Mouse (Mus musculus): ENCODE measurements at regions not wholly inside any gene's neighbourhood (a gene's known extent, or its start where the extent isn't known, plus 50 kb on each side); places are given as distances from the start of the nearest gene placed in this dataset.

- H3K27ac ChIP-seq: no peak overlapping the region
These were observed 708.3 kb downstream of the Stpg2 start for GRCm38 (mm10) chr3:139913639-139914330.

GRCm38 (mm10) chr3:139922267-139922666 lies 716.8 kb downstream of the Stpg2 start:
- Histone ChIP-seq H3K9me3 (no peaks in the 10 kb centered on the region), H3K27me3 (ENCODE audit: insufficient read depth, poor library complexity, severe bottlenecking) (no peaks in the 10 kb centered on the region), H3K27ac (no peak overlapping the region), H3K4me3 (no peak overlapping the region), H3K4me1 (no peaks in the 10 kb centered on the region), H3K36me3 (no peaks in the 10 kb centered on the region)
- WGBS: 78% methylated on average over 3 of the region's 3 CpGs
- DNase-seq (ENCODE audit: low spot score): no peak

More at GRCm38 (mm10) chr3:139913639-139914330, 708.3 kb downstream of the Stpg2 start:
- Histone ChIP-seq H3K4me3 (no peak overlapping the region), H3K9me3 (no peaks in the 10 kb centered on the region), H3K27me3 (ENCODE audit: insufficient read depth, poor library complexity, severe bottlenecking) (no peaks in the 10 kb centered on the region), H3K4me1 (no peaks in the 10 kb centered on the region), H3K36me3 (no peaks in the 10 kb centered on the region)
- 69% methylated on average over 2 of the region's 2 CpGs for WGBS
- no peak for DNase-seq (ENCODE audit: low spot score)

GRCm38 (mm10) chr3:139933039-139933438 lies 727.5 kb downstream of the Stpg2 start:
- Histone ChIP-seq H3K4me1 (no peaks in the 10 kb centered on the region), H3K36me3 (no peaks in the 10 kb centered on the region), H3K27me3 (ENCODE audit: insufficient read depth, poor library complexity, severe bottlenecking) (no peaks in the 10 kb centered on the region), H3K9me3 (no peaks in the 10 kb centered on the region), H3K27ac (no peak overlapping the region), H3K4me3 (no peak overlapping the region)
- WGBS: 82% methylated on average over 4 of the region's 4 CpGs
- no peak for DNase-seq (ENCODE audit: low spot score)

DNA sequence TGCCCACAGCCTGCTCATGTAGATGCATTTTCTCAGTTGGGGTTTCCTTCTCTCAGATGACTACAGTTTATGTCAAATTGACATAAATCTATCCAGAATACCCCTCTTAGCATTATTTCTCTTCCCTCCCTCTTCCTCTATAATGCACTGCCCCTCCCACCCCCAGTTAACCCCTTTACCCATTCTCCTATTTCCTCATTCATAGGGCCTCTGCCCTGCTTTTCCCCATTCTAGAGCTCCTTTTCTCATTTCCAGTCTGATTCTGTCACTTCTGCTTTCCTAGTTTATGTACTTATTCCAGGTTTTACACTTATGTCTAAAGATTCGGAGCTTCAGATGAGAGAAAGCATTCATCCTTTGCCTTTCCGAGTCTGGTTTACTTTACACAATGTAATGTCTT lies 740.7 kb downstream of the Stpg2 start:
- no peak overlapping the region for H3K4me3 ChIP-seq
- no peaks in the 10 kb centered on the region for H3K36me3 ChIP-seq
- no peaks in the 10 kb centered on the region for H3K9me3 ChIP-seq
- 84% methylated on average over 2 of the region's 2 CpGs for WGBS
- H3K27ac ChIP-seq: no peak overlapping the region
- H3K27me3 ChIP-seq (ENCODE audit: insufficient read depth, poor library complexity, severe bottlenecking): no peaks in the 10 kb centered on the region
- no peaks in the 10 kb centered on the region for H3K4me1 ChIP-seq
- DNase-seq (ENCODE audit: low spot score): no peak

DNA sequence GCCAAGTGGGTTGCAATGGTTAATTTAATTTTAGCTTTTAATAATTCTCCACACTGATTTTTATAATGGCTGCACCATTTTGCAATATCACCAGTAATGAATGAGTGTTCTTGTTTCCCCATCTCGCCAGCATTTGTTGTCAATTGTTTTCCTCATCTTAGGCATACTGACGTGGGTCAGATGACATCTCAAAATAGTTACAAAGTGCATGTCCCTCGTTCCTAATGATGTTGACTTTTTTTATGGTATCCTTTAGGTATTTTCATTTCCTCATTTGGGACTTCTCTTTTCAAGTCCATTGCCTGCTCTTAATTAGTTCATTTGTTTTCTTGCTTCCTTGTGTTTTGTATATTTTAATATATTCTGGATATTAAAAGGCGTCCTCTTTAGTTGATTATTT lies 741.8 kb downstream of the Stpg2 start:
- Histone ChIP-seq H3K9me3 (no peaks in the 10 kb centered on the region), H3K4me3 (no peak overlapping the region), H3K4me1 (no peaks in the 10 kb centered on the region), H3K27ac (no peak overlapping the region), H3K27me3 (ENCODE audit: insufficient read depth, poor library complexity, severe bottlenecking) (no peaks in the 10 kb centered on the region), H3K36me3 (no peaks in the 10 kb centered on the region)
- DNase-seq (ENCODE audit: low spot score): no peak
- 75% methylated on average over 4 of the region's 4 CpGs for WGBS

- DNase-seq (ENCODE audit: low spot score): no peak
- H3K9me3 ChIP-seq: no peaks in the 10 kb centered on the region
- WGBS: 61% methylated on average over 4 of the region's 4 CpGs
These were observed 743.6 kb downstream of the Stpg2 start for GRCm38 (mm10) chr3:139949096-139949495.

DNA sequence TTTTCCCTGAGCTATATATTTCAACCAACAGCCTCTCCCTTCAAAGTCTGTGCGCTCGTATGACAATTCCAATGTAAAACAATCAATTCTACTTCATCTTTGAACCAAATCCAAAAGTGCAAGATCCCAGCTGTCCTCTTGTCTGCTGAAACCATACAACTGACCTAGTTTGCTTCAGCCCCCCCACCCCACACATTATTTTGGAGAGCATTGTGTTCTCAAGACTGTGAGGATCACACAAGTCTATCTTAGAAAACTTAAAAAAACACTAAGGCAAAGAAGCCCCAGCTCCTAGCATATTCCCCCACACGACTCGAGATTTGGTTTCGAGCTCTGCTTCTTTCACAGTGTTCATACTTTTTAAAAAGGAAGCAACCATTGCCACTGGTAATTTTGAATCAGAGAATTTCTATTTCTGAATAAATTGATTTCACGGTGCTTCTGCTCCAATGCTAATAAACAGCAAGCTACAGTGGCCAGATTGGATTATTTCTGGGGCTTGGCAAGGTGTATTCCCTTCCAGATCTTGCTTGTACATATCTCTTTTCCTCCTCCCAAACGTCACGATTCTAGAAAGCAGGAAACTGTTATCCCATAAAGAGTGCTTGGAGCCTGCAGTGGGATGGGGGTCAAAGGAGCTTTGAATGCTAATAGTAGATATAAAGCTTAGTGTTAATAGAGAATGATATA lies 744.7 kb downstream of the Stpg2 start:
- WGBS: 77% methylated on average over 8 of the region's 8 CpGs
- Histone ChIP-seq H3K27me3 (ENCODE audit: insufficient read depth, poor library complexity, severe bottlenecking) (no peaks in the 10 kb centered on the region), H3K27ac (no peak overlapping the region), H3K36me3 (no peaks in the 10 kb centered on the region), H3K4me3 (no peak overlapping the region), H3K4me1 (no peaks in the 10 kb centered on the region), H3K9me3 (no peaks in the 10 kb centered on the region)
- DNase-seq (ENCODE audit: low spot score): no peak

More at GRCm38 (mm10) chr3:139949096-139949495, 743.6 kb downstream of the Stpg2 start:
- H3K27me3 ChIP-seq (ENCODE audit: insufficient read depth, poor library complexity, severe bottlenecking): no peaks in the 10 kb centered on the region
- H3K4me1 ChIP-seq: no peaks in the 10 kb centered on the region
- H3K4me3 ChIP-seq: no peak overlapping the region
- no peaks in the 10 kb centered on the region for H3K36me3 ChIP-seq
- no peak overlapping the region for H3K27ac ChIP-seq

DNA sequence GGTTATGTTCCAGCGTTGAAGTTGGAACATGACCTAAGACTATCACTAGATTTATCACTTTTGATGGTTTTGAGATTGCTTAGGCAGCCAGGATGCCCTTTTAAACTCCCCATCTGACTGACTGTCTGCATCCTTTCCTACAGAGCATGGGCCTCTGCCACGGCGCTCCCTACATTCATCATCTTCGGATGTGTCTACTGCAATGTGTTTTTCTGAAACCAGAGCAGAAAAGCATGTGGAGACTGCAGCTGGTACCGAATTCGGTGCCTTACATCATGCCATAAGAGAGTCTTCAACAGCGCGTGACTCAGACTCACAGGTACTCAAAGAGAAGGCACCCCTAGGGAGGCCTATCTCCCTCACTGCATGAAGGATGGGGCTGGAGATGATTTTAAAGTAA lies 746.0 kb downstream of the Stpg2 start:
- Histone ChIP-seq H3K27me3 (ENCODE audit: insufficient read depth, poor library complexity, severe bottlenecking) (no peaks in the 10 kb centered on the region), H3K9me3 (no peaks in the 10 kb centered on the region), H3K4me3 (no peak overlapping the region), H3K27ac (no peak overlapping the region), H3K4me1 (no peaks in the 10 kb centered on the region), H3K36me3 (no peaks in the 10 kb centered on the region)
- 87% methylated on average over 8 of the region's 8 CpGs for WGBS
- DNase-seq (ENCODE audit: low spot score): no peak

- DNase-seq (ENCODE audit: low spot score): no peak
These were observed 772.7 kb downstream of the Stpg2 start for GRCm38 (mm10) chr3:139978172-139978571.

DNA sequence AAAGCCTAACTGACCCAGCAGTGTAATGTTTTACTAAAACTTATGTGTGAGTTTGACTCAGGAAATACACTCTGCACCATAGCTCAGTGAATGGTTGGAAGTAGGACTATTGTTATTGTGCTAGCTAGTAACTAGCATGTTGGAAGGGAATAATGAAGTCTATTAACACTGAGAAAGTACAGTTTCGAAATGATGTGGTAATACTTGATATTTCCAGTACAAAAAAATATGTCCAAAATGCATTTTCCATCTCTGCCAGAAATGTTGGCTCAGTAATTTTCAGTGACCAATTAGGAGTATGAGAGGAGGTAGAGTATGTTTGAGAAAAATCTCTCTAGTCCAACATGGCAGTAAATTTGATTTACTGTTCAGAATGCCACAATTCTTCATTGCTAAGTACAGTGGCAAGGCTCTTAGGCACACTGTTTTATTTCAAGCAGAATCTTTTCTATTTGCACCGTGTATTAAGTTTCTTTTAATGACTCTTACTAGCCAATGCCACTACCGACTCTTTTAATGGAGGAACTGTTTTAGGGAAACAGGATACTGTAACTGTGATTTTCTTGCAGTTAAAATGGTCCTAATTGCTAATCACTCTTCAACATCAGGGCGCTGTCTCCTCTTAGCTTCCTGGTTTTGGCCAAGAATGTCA lies 780.5 kb downstream of the Stpg2 start:
- H3K27me3 ChIP-seq (ENCODE audit: insufficient read depth, poor library complexity, severe bottlenecking): no peaks in the 10 kb centered on the region
- WGBS: 79% methylated on average over 4 of the region's 4 CpGs
- H3K36me3 ChIP-seq: no peaks in the 10 kb centered on the region
- no peaks in the 10 kb centered on the region for H3K9me3 ChIP-seq
- no peak for DNase-seq (ENCODE audit: low spot score)
- H3K4me1 ChIP-seq: no peaks in the 10 kb centered on the region
- no peak overlapping the region for H3K4me3 ChIP-seq
- no peak overlapping the region for H3K27ac ChIP-seq

More at GRCm38 (mm10) chr3:139978172-139978571, 772.7 kb downstream of the Stpg2 start:
- H3K27ac ChIP-seq: no peak overlapping the region
- no peak overlapping the region for H3K4me3 ChIP-seq
- no peaks in the 10 kb centered on the region for H3K4me1 ChIP-seq
- 64% methylated on average over 1 of the region's 1 CpGs for WGBS
- no peaks in the 10 kb centered on the region for H3K9me3 ChIP-seq
- H3K27me3 ChIP-seq (ENCODE audit: insufficient read depth, poor library complexity, severe bottlenecking): no peaks in the 10 kb centered on the region
- H3K36me3 ChIP-seq: no peaks in the 10 kb centered on the region

DNA sequence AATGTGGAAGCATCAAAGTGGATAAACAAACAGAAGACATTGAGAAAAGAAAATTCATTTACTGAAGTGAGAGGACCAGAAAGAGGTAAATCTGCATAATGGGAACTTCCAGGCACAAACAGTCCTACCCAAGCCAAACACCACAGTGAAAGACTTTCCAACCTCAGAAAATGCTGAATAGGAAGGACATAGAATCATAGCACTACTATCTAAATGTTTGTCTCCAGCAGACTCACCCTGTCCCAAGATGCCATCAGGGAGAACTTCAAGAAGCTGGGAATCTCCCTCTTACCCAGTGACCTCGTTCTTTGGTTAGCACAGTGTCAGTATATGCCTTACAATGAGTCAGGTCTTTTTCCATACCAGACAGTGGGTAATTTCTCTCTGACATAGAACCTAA lies 783.4 kb downstream of the Stpg2 start:
- WGBS: 48% methylated on average over 1 of the region's 1 CpGs
- no peaks in the 10 kb centered on the region for H3K4me1 ChIP-seq
- H3K9me3 ChIP-seq: no peaks in the 10 kb centered on the region
- H3K27me3 ChIP-seq (ENCODE audit: insufficient read depth, poor library complexity, severe bottlenecking): no peaks in the 10 kb centered on the region
- no peak overlapping the region for H3K27ac ChIP-seq
- no peak overlapping the region for H3K4me3 ChIP-seq
- H3K36me3 ChIP-seq: no peaks in the 10 kb centered on the region
- no peak for DNase-seq (ENCODE audit: low spot score)

DNA sequence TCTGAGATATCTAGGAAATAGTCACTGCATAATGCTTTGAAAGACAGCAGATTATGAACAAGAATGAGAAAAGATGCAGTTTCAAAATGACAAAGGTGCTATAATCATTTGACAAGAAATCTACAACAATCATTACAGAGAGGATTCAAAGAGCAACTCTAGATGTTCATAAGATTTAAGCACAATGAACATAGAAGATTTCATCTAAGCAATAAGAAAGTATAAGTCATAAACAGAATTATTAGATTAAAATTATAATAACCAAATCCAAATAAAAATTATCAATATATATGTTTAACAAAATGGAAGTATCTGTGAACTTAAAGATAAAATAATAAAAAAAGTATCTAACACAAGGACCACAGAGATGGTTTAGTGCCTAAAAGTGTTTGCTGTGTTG lies 783.9 kb downstream of the Stpg2 start:
- Histone ChIP-seq H3K4me1 (no peaks in the 10 kb centered on the region), H3K27ac (no peak overlapping the region), H3K4me3 (no peak overlapping the region), H3K27me3 (ENCODE audit: insufficient read depth, poor library complexity, severe bottlenecking) (no peaks in the 10 kb centered on the region), H3K36me3 (no peaks in the 10 kb centered on the region), H3K9me3 (no peaks in the 10 kb centered on the region)
- DNase-seq (ENCODE audit: low spot score): no peak

DNA sequence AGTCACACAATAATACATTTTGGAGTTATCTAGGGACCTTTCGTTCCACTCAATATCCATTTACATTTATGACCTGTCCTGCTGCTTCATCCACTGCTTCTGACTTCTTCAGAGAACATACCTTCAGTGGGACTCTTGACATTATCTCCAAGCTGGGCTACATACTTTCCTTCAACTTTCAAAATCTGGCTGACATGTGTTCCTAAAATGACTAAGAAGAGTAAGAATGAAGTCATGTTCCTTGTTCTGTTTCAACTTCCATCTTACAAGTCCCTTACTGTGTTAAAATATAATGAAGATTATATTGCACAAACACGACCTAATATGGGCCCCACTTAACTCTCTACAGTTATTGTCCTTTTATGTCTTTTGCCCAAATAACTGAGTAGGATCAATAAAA lies 807.0 kb downstream of the Stpg2 start:
- Histone ChIP-seq H3K9me3 (no peaks in the 10 kb centered on the region), H3K36me3 (no peaks in the 10 kb centered on the region), H3K4me3 (no peak overlapping the region), H3K27ac (no peak overlapping the region), H3K4me1 (no peaks in the 10 kb centered on the region), H3K27me3 (ENCODE audit: insufficient read depth, poor library complexity, severe bottlenecking) (no peaks in the 10 kb centered on the region)
- 74% methylated on average over 2 of the region's 2 CpGs for WGBS
- no peak for DNase-seq (ENCODE audit: low spot score)

Measured in heart, embryonic 10.5 days (tissue).